Mouse (Mus musculus) gastrocnemius, postnatal 36 days (tissue): ENCODE results near the gene Gm3776. TPM values are rescaled to one million over a fixed set of nuclear protein-coding genes. Genes with fewer than 3 reads are reported as not detected.
"Not testable (repeated sequence)": the region's sequence is repeated elsewhere in the genome, so short reads cannot be mapped to it uniquely, and the experiment has no call there.

Source experiments
- DNase-seq, 2 experiments: peaks; one replicate each; pipeline ENCODE4 v3.0.0; 2022
- intact Hi-C: fragments of 180-260 bp; cut with DNase I; formaldehyde crosslinking; loops from one replicate; pipeline ENCODE4 v1.15.1; 2025
- long read RNA-seq, 2 experiments: library from polyadenylated mRNA; stranded (forward); transcript quantifications; one replicate each; pipeline ENCODE4 v2.0.0; 2021
- total RNA-seq, 2 experiments: library from RNA; stranded (reverse); gene quantifications; 2 replicates each; pipeline ENCODE4 v1.2.3; 2021

Gm3776 gene
- total RNA-seq: not detected
- long read RNA-seq, experiment 1: 0 reads
- long read RNA-seq, experiment 2: 0 reads

GRCm38 (mm10) chr9:78256914-78257313 lies at the start of gene Gm3776:
Gm3776 (plus strand) TSS chr9:78257129.
- intact Hi-C loops, DNase-seq: not testable (repeated sequence)

- no peak for DNase-seq
- intact Hi-C loops: no loop called here
Measured at GRCm38 (mm10) chr9:78208956-78209355, 48.0 kb upstream of the Gm3776 start.

- intact Hi-C loops: no loop called here
- DNase-seq: no peak
Measured at GRCm38 (mm10) chr9:78210079-78210478, 46.9 kb upstream of the Gm3776 start.

GRCm38 (mm10) chr9:78210821-78211220 lies 46.1 kb upstream of the Gm3776 start:
- intact Hi-C loops: no loop called here

GRCm38 (mm10) chr9:78211521-78211920 lies 45.4 kb upstream of the Gm3776 start:
- intact Hi-C loops: no loop called here
- no peak for DNase-seq

More at GRCm38 (mm10) chr9:78210821-78211220, 46.1 kb upstream of the Gm3776 start:
- DNase-seq: no peak

GRCm38 (mm10) chr9:78212341-78213049 lies 44.4 kb upstream of the Gm3776 start:
- DNase-seq: no peak
- intact Hi-C loops: no loop called here

- intact Hi-C loops: no loop called here
- DNase-seq: no peak
Measured at GRCm38 (mm10) chr9:78217074-78217473, 39.9 kb upstream of the Gm3776 start.

- DNase-seq: no peak
- intact Hi-C loops: no loop called here
Measured at GRCm38 (mm10) chr9:78222616-78223015, 34.3 kb upstream of the Gm3776 start.

GRCm38 (mm10) chr9:78223221-78223902 lies 33.6 kb upstream of the Gm3776 start:
- intact Hi-C loops: no loop called here
- no peak for DNase-seq

GRCm38 (mm10) chr9:78224418-78224817 lies 32.5 kb upstream of the Gm3776 start:
- intact Hi-C loops: no loop called here

GRCm38 (mm10) chr9:78225304-78225703 lies 31.6 kb upstream of the Gm3776 start:
- intact Hi-C loops: no loop called here
- DNase-seq: no peak

More at GRCm38 (mm10) chr9:78224418-78224817, 32.5 kb upstream of the Gm3776 start:
- DNase-seq: no peak

- intact Hi-C loops: no loop called here
- DNase-seq: no peak
Measured at GRCm38 (mm10) chr9:78228122-78228521, 28.8 kb upstream of the Gm3776 start.

- intact Hi-C loops: not testable (repeated sequence)
Measured at GRCm38 (mm10) chr9:78229658-78230057, 27.3 kb upstream of the Gm3776 start.

GRCm38 (mm10) chr9:78230461-78230860 lies 26.5 kb upstream of the Gm3776 start, which contains the start of gene Gsta1:
Gsta1 (plus strand) TSS chr9:78230656.
- intact Hi-C loops, DNase-seq: not testable (repeated sequence)

More at GRCm38 (mm10) chr9:78229658-78230057, 27.3 kb upstream of the Gm3776 start:
- not testable (repeated sequence) for DNase-seq

- DNase-seq, intact Hi-C loops: not testable (repeated sequence)
Measured at GRCm38 (mm10) chr9:78233121-78233695, 23.7 kb upstream of the Gm3776 start.

- DNase-seq, intact Hi-C loops: not testable (repeated sequence)
Measured at GRCm38 (mm10) chr9:78255683-78256470, 1.1 kb upstream of the Gm3776 start.

GRCm38 (mm10) chr9:78259688-78260087 lies 2.8 kb downstream of the Gm3776 start:
- intact Hi-C loops: not testable (repeated sequence)
- peak; percentile 7 to 29 for DNase-seq

- intact Hi-C loops: not testable (repeated sequence)
Measured at GRCm38 (mm10) chr9:78270945-78271344, 14.0 kb downstream of the Gm3776 start.

GRCm38 (mm10) chr9:78282002-78282711 lies 25.2 kb downstream of the Gm3776 start:
- DNase-seq, intact Hi-C loops: not testable (repeated sequence)

More at GRCm38 (mm10) chr9:78270945-78271344, 14.0 kb downstream of the Gm3776 start:
- DNase-seq: not testable (repeated sequence)

GRCm38 (mm10) chr9:78289063-78289462 lies 32.1 kb downstream of the Gm3776 start:
- DNase-seq, intact Hi-C loops: not testable (repeated sequence)
